Mouse (Mus musculus): ENCODE data around the gene Scn2a. TPM values are rescaled to one million over a fixed set of nuclear protein-coding genes. Genes with fewer than 3 reads are reported as not detected.

Scn2a gene
- total and polyA plus RNA-seq, 3 experiments: not detected

- H3K27me3 ChIP-seq (ENCODE audit: control insufficient read depth in 1 of 2, insufficient read depth in 2 of 2, low read length in 2 of 2): no peaks in the 10 kb centered on the region
- no peak overlapping the region for H3K27ac ChIP-seq (ENCODE audit: control insufficient read depth, low read depth, low read length)
- no peaks in the 10 kb centered on the region for H3K79me2 ChIP-seq (ENCODE audit: control insufficient read depth, insufficient read depth, low read length, poor library complexity)
- H3K4me1 ChIP-seq (ENCODE audit: control insufficient read depth in 1 of 2, insufficient read depth in 2 of 2, low read length in 2 of 2): no peaks in the 10 kb centered on the region
- H3K9me3 ChIP-seq (replicated peaks; ENCODE audit: insufficient read depth, low read length): no peaks in the 10 kb centered on the region
- H3K9ac ChIP-seq (ENCODE audit: control insufficient read depth, low read depth, low read length, poor library complexity, severe bottlenecking): no peak overlapping the region
- no peaks in the 10 kb centered on the region for H3K36me3 ChIP-seq (ENCODE audit: control insufficient read depth in 1 of 2, insufficient read depth in 2 of 2, low read length in 2 of 2)
- no peak overlapping the region for H3K4me3 ChIP-seq (ENCODE audit: control insufficient read depth in 1 of 2, insufficient read depth in 1 of 2, low read depth in 2 of 2, low read length in 2 of 2)
- TF ChIP-seq TCF12 (IDR thresholded peaks at IDR 0.05; ENCODE audit: low read depth, low read length) (no peak), NELFE (IDR thresholded peaks at IDR 0.05; ENCODE audit: low read depth, low read length) (no peak), CHD2 (IDR thresholded peaks at IDR 0.05; ENCODE audit: low read length) (no peak), ZMIZ1 (IDR thresholded peaks at IDR 0.05; ENCODE audit: low read depth, low read length) (no peak), BHLHE40 (IDR thresholded peaks at IDR 0.05; ENCODE audit: borderline replicate concordance, low read depth, low read length) (no peak), GATA1 (IDR thresholded peaks at IDR 0.05; ENCODE audit: low read depth, low read length) (no peak), ELF1 (IDR thresholded peaks at IDR 0.05; ENCODE audit: low read depth, low read length) (no peak), CHD1 (IDR thresholded peaks at IDR 0.05; ENCODE audit: low read depth, low read length) (no peak), ZKSCAN1 (IDR thresholded peaks at IDR 0.05; ENCODE audit: low read depth, low read length) (no peak), JUND (IDR thresholded peaks at IDR 0.05; ENCODE audit: low read depth, low read length) (no peak), MYB (IDR thresholded peaks at IDR 0.05; ENCODE audit: low read depth, low read length) (no peak), TBP (IDR thresholded peaks at IDR 0.05; ENCODE audit: low read depth, low read length) (no peak), MAFK (IDR thresholded peaks at IDR 0.05; ENCODE audit: borderline replicate concordance, low read depth, low read length) (no peak), MAX (IDR thresholded peaks at IDR 0.05; ENCODE audit: low read length) (no peak), POLR2A (IDR thresholded peaks at IDR 0.05; ENCODE audit: control insufficient read depth in 1 of 2, insufficient read depth in 1 of 2, low read depth in 1 of 2, low read length in 2 of 2, poor library complexity in 1 of 2) (no peak), POLR2AphosphoS2 (IDR thresholded peaks at IDR 0.05; ENCODE audit: low read length) (no peak)
- DNase-seq (ENCODE audit: low read depth, low spot score): no peak
These were observed 49.7 kb downstream of the Scn2a start for GRCm38 (mm10) chr2:65670153-65670817.

DNA sequence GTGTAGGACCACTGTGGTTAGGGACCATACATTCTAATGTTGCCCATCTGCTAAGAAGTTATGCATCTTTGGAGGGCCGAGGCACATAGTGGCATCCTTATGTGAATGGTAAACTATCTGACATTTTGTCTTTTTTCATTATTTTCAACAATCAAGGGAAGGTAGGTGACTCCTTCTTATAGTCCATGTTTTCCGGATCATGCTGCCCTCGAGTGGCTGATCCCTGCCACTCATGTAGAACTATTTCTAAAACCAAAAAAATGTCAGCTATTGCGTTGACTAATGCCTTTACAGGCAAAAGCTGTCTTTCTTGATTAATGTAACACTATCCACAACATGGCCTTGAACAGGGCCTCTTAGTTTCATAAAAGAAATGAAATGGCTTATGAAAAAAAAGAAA lies 59.0 kb downstream of the Scn2a start:
- Histone ChIP-seq H3K36me3 (ENCODE audit: control insufficient read depth in 1 of 2, insufficient read depth in 2 of 2, low read length in 2 of 2) (no peaks in the 10 kb centered on the region), H3K4me1 (ENCODE audit: control insufficient read depth in 1 of 2, insufficient read depth in 2 of 2, low read length in 2 of 2) (no peaks in the 10 kb centered on the region), H3K79me2 (ENCODE audit: control insufficient read depth, insufficient read depth, low read length, poor library complexity) (no peaks in the 10 kb centered on the region), H3K27me3 (ENCODE audit: control insufficient read depth in 1 of 2, insufficient read depth in 2 of 2, low read length in 2 of 2) (no peaks in the 10 kb centered on the region), H3K4me3 (ENCODE audit: control insufficient read depth in 1 of 2, insufficient read depth in 1 of 2, low read depth in 2 of 2, low read length in 2 of 2) (no peak overlapping the region), H3K9ac (ENCODE audit: control insufficient read depth, low read depth, low read length, poor library complexity, severe bottlenecking) (no peak overlapping the region), H3K9me3 (replicated peaks; ENCODE audit: insufficient read depth, low read length) (no peaks in the 10 kb centered on the region), H3K27ac (ENCODE audit: control insufficient read depth, low read depth, low read length) (no peak overlapping the region)
- DNase-seq (ENCODE audit: low read depth, low spot score): no peak
- no peak for TF ChIP-seq E2F4 (IDR thresholded peaks at IDR 0.05; ENCODE audit: borderline replicate concordance, low read depth, low read length)
- no peak for TF ChIP-seq GATA1 (IDR thresholded peaks at IDR 0.05; ENCODE audit: low read depth, low read length)
- TF ChIP-seq POLR2AphosphoS2 (IDR thresholded peaks at IDR 0.05; ENCODE audit: low read length): no peak
- no peak for TF ChIP-seq USF2 (IDR thresholded peaks at IDR 0.05; ENCODE audit: borderline replicate concordance in 1 of 2, insufficient read depth in 1 of 2, low read depth in 1 of 2, low read length in 2 of 2)
- no peak for TF ChIP-seq TAL1 (IDR thresholded peaks at IDR 0.05; ENCODE audit: low read length)

All from MEL (cell line).